Mouse (Mus musculus) embryonic facial prominence, embryonic 10.5 days (tissue): ENCODE measurements around the gene Rpl38. TPM values are rescaled to one million over a fixed set of nuclear protein-coding genes. Genes with fewer than 3 reads are reported as not detected.

Experiments used
- DNase-seq: peaks from one replicate; pipeline ENCODE4 v3.0.0-alpha.2; 2017; ENCODE audit warnings: low spot score
- H3K27ac ChIP-seq: fragments of 300-500 bp; sonication (generic); replicated peaks from 2 replicates; pipeline ENCODE4 v1.5.1; 2016; ENCODE audit warnings: mild to moderate bottlenecking
- H3K27me3 ChIP-seq: fragments of 300-500 bp; sonication (generic); replicated peaks from 2 replicates; pipeline ENCODE4 v1.6.1; 2016; ENCODE audit warnings: low read depth, mild to moderate bottlenecking; ENCODE audit not compliant: poor library complexity, severe bottlenecking
- H3K36me3 ChIP-seq: fragments of 300-500 bp; sonication (generic); replicated peaks from 2 replicates; pipeline ENCODE4 v1.6.1; 2016; ENCODE audit warnings: mild to moderate bottlenecking, moderate library complexity
- H3K4me1 ChIP-seq: fragments of 300-500 bp; sonication (generic); 2 replicates; pipeline ENCODE4 v1.6.1; 2016
- H3K4me3 ChIP-seq: fragments of 300-500 bp; sonication (generic); 2 replicates; pipeline ENCODE4 v1.5.1; 2016; ENCODE audit warnings: mild to moderate bottlenecking, moderate library complexity
- H3K9me3 ChIP-seq: fragments of 300-500 bp; sonication (generic); 2 replicates; pipeline ENCODE4 v1.6.1; 2016; ENCODE audit warnings: mild to moderate bottlenecking
- WGBS: fragments of 180-500 bp; shearing (Covaris S2); methylation state at CpG from one replicate; pipeline ENCODE4 v1.1.7; 2016; 5-methylcytosine and 5-hydroxymethylcytosine counted together
- polyA plus RNA-seq: library from polyadenylated mRNA; unstranded; fragments of >200 nt; fragmentation: Nextera tagmentation; extraction: Ambion mirVana; gene quantifications from 2 replicates; pipeline ENCODE4 v1.2.1, GENCODE M21; 2016

Gene Rpl38
- polyA plus RNA-seq, 1 experiment from 2014 or later: 1,047 TPM

DNA sequence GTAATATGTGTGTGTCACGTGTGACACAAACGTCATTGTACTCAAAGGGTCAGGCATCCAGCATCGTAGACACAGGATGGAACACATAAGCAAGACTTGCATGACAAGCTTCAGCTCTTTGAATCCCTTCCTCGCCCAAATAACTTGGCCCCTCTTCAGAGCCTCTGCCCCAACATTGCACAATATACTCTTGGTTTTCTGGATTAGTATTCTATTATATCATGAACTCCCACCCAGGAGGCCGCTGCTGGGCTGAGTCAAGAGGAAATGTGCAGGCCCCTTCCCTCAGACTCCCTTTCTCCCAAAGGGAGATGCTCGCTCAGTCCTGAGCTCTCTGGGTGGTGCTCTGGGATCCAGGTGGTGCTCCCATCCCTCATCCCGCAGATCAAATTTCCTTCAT, 30.2 kb downstream of the Rpl38 start:
- Histone ChIP-seq H3K27me3 (no peaks in the 10 kb centered on the region), H3K4me1 (peaks cover 13% of the 10 kb centered on the region), H3K9me3 (no peaks in the 10 kb centered on the region), H3K27ac (no peak overlapping the region), H3K4me3 (no peak overlapping the region), H3K36me3 (peaks cover 23% of the 10 kb centered on the region)
- WGBS: 92% methylated on average over 7 of the region's 7 CpGs
- DNase-seq: no peak

DNA sequence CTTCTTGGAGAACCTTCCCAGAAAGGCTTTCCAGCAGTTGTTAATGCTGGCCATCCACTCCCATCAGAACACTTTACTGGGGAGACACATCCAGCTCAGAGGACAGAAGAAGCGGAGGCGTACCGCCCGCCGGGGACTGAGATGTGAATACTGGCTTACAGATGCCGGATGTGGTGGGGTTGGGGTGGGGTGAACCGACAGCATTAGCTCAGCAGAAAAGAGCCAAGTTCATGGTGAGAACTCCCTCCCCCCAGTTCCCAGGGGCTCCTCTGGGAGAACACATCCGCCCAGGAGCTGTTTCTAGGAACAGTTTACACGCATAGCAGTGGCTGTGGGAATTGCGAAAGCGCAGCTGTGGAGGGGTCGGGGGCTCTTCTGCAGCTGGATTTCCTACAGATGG, 31.2 kb downstream of the Rpl38 start:
- Histone ChIP-seq H3K9me3 (no peaks in the 10 kb centered on the region), H3K36me3 (peaks cover 21% of the 10 kb centered on the region), H3K27me3 (no peaks in the 10 kb centered on the region), H3K27ac (no peak overlapping the region), H3K4me1 (peaks cover 23% of the 10 kb centered on the region), H3K4me3 (no peak overlapping the region)
- no peak for DNase-seq
- 86% methylated on average over 12 of the region's 12 CpGs for WGBS

DNA sequence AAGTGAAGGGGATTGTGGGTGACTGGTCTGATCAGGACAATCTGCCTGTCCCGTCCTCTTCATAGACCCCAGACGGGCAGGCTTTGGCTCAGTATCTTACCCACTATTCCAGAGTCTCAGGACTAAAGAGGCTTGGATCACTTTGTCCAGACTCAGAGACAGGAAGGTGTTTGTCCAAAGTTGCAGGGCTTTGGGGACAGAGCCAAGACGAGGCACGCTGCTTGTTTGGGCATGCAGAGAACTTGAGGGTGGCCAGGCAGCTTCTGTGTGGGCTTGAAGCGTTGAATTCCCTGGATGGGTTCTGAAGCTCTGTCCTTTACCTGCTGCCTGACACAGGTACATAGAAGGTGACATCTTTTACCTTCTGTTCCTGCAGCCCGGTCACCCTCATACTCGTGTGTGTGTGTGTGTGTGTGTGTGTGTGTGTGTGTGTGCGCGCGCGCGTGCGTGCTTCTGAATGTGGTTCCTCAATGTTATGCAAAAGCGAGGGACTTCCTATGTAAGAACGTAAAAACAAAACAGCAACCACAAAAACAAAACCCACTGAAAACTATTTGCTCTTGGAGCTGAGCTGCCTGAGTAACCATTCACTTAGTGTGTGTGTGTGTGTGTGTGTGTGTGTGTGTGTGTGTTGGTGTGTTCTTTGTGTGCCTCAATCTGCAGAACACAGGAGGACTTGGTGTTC, 34.1 kb downstream of the Rpl38 start:
- peaks cover 5% of the 10 kb centered on the region for H3K36me3 ChIP-seq
- 89% methylated on average over 15 of the region's 15 CpGs for WGBS
- peaks cover 27% of the 10 kb centered on the region for H3K4me1 ChIP-seq
- no peaks in the 10 kb centered on the region for H3K9me3 ChIP-seq
- H3K27me3 ChIP-seq: no peaks in the 10 kb centered on the region
- no peak for DNase-seq
- H3K4me3 ChIP-seq: no peak overlapping the region
- 0 out of 2 replicates have a peak overlapping the region, but pooled peaks have one; percentile 8 for H3K27ac ChIP-seq

DNA sequence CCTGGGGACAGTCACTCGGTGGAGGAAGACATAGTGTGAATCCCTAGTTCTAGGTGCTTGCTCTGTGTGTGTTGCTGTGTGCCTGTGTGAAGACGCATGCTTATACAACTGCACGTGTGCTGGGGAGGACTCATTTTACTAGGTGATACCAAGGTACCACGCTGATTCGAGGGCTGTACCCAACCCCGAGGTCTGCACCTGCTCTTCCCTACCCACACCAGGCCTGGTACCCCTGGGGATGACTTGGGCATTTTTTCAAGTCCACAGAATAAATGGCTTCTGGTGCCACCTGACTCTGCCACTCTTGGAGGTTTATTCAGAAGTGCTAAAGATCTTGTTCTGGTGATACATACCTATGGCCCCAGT, 34.7 kb downstream of the Rpl38 start:
- no peak overlapping the region for H3K4me3 ChIP-seq
- peaks cover 27% of the 10 kb centered on the region for H3K4me1 ChIP-seq
- H3K36me3 ChIP-seq: peaks cover 9% of the 10 kb centered on the region
- 89% methylated on average over 6 of the region's 6 CpGs for WGBS
- H3K27me3 ChIP-seq: no peaks in the 10 kb centered on the region
- no peak for DNase-seq
- no peaks in the 10 kb centered on the region for H3K9me3 ChIP-seq
- H3K27ac ChIP-seq: no peak overlapping the region

DNA sequence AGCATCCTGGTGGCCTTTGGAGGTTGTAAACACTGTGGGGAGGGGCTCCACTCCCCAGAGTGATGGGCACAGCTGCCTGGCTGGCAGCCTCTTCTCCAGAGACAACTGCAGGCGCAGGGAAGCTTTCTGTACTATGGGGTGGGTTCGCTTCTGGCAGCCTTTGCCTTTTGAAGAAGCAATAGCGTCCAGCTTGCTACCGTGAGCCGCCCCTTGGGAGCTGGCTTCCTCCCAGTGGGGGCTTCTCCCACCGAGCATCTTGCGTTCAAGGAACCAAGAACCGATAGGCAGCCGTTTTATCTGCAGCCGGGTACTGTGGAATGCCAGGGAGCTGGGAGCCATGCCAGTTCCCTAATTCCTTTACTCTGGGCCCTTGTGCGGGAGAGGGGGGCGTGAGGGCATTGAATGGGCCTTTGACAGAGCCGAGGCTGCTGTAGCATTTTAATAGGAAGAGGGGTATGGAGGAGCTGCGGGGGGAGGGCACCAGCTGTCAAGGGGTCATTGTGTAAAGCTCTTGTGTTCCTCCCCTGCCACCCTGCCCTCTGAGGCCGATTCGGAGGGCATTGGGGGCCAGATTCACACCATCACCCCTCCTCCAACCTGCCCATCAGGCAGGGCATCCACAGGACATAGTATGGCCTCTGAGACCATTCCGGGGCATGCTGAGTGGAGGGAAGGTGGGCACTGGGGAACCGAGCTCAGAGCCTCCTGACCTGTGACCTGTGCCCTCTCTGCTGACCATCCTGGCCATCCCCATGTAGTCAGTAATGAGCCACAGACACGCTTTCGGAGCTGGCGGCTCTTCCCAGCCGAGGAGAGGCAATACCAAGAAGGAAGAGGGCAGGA, 36.0 kb downstream of the Rpl38 start:
- Histone ChIP-seq H3K27ac (0 out of 2 replicates have a peak overlapping the region, but pooled peaks have one; percentile 16), H3K4me1 (peaks cover 27% of the 10 kb centered on the region), H3K4me3 (no peak overlapping the region), H3K27me3 (no peaks in the 10 kb centered on the region), H3K9me3 (no peaks in the 10 kb centered on the region), H3K36me3 (peaks cover 17% of the 10 kb centered on the region)
- 53% methylated on average over 22 of the region's 22 CpGs for WGBS
- no peak for DNase-seq

DNA sequence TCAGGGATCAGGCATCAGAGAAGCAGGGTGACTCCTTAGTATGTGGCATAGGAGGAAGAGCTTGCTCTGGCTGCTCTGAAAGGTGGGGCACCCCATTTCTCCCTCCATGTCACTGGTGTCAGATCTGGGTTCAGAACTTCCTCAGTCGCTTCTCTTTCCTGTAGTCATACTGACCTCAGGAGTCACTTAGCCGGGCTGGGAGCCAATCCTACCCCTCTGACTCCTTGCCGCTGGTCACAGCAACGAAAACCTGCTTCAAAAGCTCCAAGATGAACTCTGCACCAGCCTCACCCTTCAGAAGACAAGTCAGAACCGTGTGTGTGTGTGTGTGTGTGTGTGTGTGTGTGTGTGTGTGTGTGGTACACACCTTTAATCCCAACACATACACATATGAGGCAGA, 38.0 kb downstream of the Rpl38 start:
- WGBS: 84% methylated on average over 5 of the region's 5 CpGs
- no peak for DNase-seq

DNA sequence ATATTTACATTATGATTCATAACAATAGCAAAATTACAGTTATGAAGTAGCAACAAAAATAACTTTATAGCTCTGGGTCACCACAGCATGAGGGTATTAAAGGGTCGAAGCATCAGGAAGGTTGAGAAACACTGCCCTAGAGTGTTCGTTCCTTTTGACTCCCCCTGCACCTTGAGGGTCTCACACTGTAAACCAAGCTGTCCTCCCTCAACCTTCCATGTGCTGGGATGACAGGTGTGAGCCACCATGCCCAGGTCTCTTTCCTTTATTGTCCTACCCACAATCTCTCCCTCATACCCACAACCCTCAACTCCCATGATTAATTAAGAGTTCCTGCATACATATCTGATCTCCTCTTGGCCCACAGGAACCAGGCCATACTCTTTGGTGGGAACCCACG, 43.1 kb downstream of the Rpl38 start:
- 87% methylated on average over 3 of the region's 3 CpGs for WGBS

More for the DNA sequence above, 38.0 kb downstream of the Rpl38 start:
- H3K36me3 ChIP-seq: peaks cover 30% of the 10 kb centered on the region
- H3K9me3 ChIP-seq: no peaks in the 10 kb centered on the region
- no peaks in the 10 kb centered on the region for H3K27me3 ChIP-seq
- no peak overlapping the region for H3K4me3 ChIP-seq
- H3K4me1 ChIP-seq: peaks cover 23% of the 10 kb centered on the region
- H3K27ac ChIP-seq: no peak overlapping the region

DNA sequence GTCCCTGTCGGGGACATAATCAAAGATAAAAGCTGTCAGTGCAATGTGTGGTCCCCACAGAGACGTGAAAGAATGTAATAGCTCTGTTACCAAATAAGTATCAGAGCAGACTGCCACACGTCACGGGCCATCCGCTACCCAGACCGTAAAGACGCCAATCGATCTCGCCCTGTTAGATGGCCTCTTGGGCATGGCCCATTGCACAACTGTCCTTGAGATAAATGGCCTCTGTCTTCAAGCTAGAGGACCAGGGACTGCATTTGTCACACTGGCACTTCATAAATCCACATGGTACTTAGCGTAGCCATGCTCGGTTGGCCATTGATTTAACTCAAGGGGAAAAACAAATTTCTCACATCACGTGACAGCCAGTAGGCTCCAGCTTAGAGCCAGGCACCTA, 43.5 kb downstream of the Rpl38 start:
- Histone ChIP-seq H3K27ac (no peak overlapping the region), H3K9me3 (no peaks in the 10 kb centered on the region), H3K27me3 (no peaks in the 10 kb centered on the region), H3K36me3 (peaks cover 40% of the 10 kb centered on the region), H3K4me3 (no peak overlapping the region), H3K4me1 (0 out of 2 replicates have a peak, but pooled peaks cover 4% of the 10 kb centered on the region)
- 93% methylated on average over 12 of the region's 12 CpGs for whole genome bisulfite sequencing
- DNase-seq: no peak

More for the DNA sequence above, 43.1 kb downstream of the Rpl38 start:
- Histone ChIP-seq H3K27me3 (no peaks in the 10 kb centered on the region), H3K27ac (no peak overlapping the region), H3K36me3 (peaks cover 36% of the 10 kb centered on the region), H3K4me3 (no peak overlapping the region), H3K9me3 (no peaks in the 10 kb centered on the region), H3K4me1 (0 out of 2 replicates have a peak, but pooled peaks cover 4% of the 10 kb centered on the region)
- DNase-seq: no peak

DNA sequence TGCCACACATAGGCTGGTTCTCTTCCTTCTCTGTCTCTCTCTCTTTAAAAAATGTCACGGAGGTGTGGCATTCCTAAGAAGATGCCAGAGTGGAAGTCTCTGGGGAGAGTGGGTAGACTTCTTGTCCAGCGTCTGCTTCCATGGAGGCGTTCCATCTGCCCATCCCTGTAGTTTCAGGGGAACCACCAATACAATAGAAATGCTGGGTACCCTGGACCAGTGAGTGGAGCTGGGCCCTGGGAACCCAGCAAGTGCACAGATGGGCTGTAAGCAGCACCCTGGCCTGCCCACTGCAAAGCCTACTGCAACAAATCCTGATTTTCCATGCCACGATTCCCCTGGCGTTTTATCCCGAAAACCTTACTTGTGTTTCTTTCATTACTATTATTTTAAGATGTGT, 46.2 kb downstream of the Rpl38 start:
- no peaks in the 10 kb centered on the region for H3K9me3 ChIP-seq
- H3K4me3 ChIP-seq: no peak overlapping the region
- H3K27me3 ChIP-seq: no peaks in the 10 kb centered on the region
- WGBS: 90% methylated on average over 6 of the region's 6 CpGs
- H3K27ac ChIP-seq: 0 out of 2 replicates have a peak overlapping the region, but pooled peaks have one; percentile 45
- H3K4me1 ChIP-seq: 0 out of 2 replicates have a peak, but pooled peaks cover 4% of the 10 kb centered on the region
- no peak for DNase-seq
- H3K36me3 ChIP-seq: peaks cover 23% of the 10 kb centered on the region

DNA sequence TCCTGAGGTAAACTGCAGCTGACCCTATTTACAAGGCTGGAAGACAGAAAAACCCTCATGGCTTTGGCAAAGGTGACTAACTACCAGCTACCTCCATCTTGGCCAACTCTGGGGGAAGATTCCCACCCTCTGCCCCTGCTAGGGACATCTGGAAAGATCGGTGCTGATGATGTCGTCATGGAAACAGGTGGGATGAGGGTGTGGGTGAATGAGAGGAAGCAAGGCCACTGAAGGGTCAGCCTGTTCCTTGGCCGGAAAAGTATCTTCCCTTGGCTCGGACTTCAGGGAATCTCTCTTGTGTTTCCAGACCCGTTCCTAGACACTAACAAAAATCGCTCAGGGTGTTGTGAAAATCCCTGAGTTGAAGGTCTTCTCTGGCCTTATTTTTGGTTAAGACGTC, 47.2 kb downstream of the Rpl38 start:
- Histone ChIP-seq H3K27me3 (no peaks in the 10 kb centered on the region), H3K27ac (no peak overlapping the region), H3K4me3 (no peak overlapping the region), H3K9me3 (no peaks in the 10 kb centered on the region), H3K36me3 (peaks cover 19% of the 10 kb centered on the region), H3K4me1 (0 out of 2 replicates have a peak, but pooled peaks cover 4% of the 10 kb centered on the region)
- 78% methylated on average over 7 of the region's 7 CpGs for WGBS
- no peak for DNase-seq

DNA sequence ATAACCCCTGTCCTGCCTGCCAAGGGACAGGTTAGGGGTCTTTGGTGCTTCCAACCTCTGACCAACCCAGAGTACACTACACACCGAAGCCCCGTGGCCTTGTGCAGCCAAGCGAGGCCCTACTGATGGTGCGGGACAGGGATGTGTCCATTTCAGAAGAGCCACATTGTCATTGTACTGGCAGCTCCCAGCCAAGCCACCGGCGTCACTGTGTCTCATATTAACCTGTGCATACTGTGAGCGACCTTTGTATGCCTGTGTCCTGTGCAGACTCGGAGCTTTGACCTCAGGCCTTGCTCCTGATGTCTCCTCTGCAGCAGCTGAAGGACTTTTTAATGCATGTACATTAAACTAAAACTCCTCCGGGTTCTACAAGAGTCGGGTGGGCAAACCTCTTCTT, 52.2 kb downstream of the Rpl38 start:
- no peak overlapping the region for H3K27ac ChIP-seq
- no peaks in the 10 kb centered on the region for H3K27me3 ChIP-seq
- WGBS: 86% methylated on average over 10 of the region's 10 CpGs
- H3K36me3 ChIP-seq: 0 out of 2 replicates have a peak, but pooled peaks cover 5% of the 10 kb centered on the region
- no peaks in the 10 kb centered on the region for H3K9me3 ChIP-seq
- no peak overlapping the region for H3K4me3 ChIP-seq
- peaks cover 16% of the 10 kb centered on the region for H3K4me1 ChIP-seq
- no peak for DNase-seq
